Mouse (Mus musculus) liver, adult 2 months (tissue): Measurements from ENCODE around the gene Cap2. TPM values are rescaled to one million over a fixed set of nuclear protein-coding genes. Genes with fewer than 3 reads are reported as not detected.

ENCODE experiments used
- DNase-seq: peaks from one replicate; pipeline ENCODE4 v3.0.0-alpha.2; 2011; ENCODE audit warnings: low read depth, low spot score; ENCODE audit errors: extremely low read depth
- H3K27ac ChIP-seq: fragments of 200-500 bp; replicated peaks from 2 replicates; pipeline ENCODE4 v1.5.1; 2012; ENCODE audit warnings: low read depth, mild to moderate bottlenecking, control low read depth, inconsistent platforms, low read length; ENCODE audit not compliant: insufficient read depth
- H3K27me3 ChIP-seq: fragments of 200-500 bp; 2 replicates; pipeline ENCODE4 v1.6.1; 2012; ENCODE audit warnings: mild to moderate bottlenecking, moderate library complexity, low read length, inconsistent platforms; ENCODE audit not compliant: control insufficient read depth, insufficient read depth
- H3K36me3 ChIP-seq: fragments of 200-500 bp; 2 replicates; pipeline ENCODE4 v1.6.1; 2012; ENCODE audit warnings: low read length, inconsistent platforms; ENCODE audit not compliant: control insufficient read depth, insufficient read depth
- H3K4me1 ChIP-seq: fragments of 200-500 bp; 2 replicates; pipeline ENCODE4 v1.6.1; 2011; ENCODE audit warnings: low read length; ENCODE audit not compliant: control insufficient read depth, insufficient read depth
- H3K4me3 ChIP-seq: fragments of 200-500 bp; 2 replicates; pipeline ENCODE4 v1.5.1; 2011; ENCODE audit warnings: low read depth, mild to moderate bottlenecking, control low read depth, low read length, moderate library complexity; ENCODE audit not compliant: insufficient read depth
- H3K79me2 ChIP-seq: fragments of 200-500 bp; 2 replicates; pipeline ENCODE4 v1.6.1; 2012; ENCODE audit warnings: inconsistent platforms, mild to moderate bottlenecking, low read length, moderate library complexity; ENCODE audit not compliant: control insufficient read depth, insufficient read depth
- H3K9ac ChIP-seq: fragments of 200-500 bp; 2 replicates; pipeline ENCODE4 v1.6.1; 2012; ENCODE audit warnings: low read depth, mild to moderate bottlenecking, control low read depth, inconsistent platforms, low read length
- CTCF ChIP-seq: fragments of 200-500 bp; IDR thresholded peaks from 2 replicates; pipeline ENCODE4 v1.5.1; 2011; ENCODE audit warnings: low read depth, low read length, control low read depth
- POLR2A ChIP-seq: fragments of 200-500 bp; IDR thresholded peaks from 2 replicates; pipeline ENCODE4 v1.6.1; 2011; ENCODE audit warnings: low read length, control low read depth; ENCODE audit not compliant: insufficient read depth; ENCODE audit errors: extremely low read depth
- WGBS: fragments of 180-500 bp; shearing (Covaris S2); methylation state at CpG from one replicate; pipeline ENCODE4 v1.1.7; 2018; 5-methylcytosine and 5-hydroxymethylcytosine counted together
- polyA plus RNA-seq: library from polyadenylated mRNA; depleted of rRNA; stranded (reverse); fragments of >200 nt; gene quantifications from 2 replicates; pipeline ENCODE4 v1.2.3, GENCODE M21; 2012
- total RNA-seq: library from RNA; depleted of rRNA; stranded (reverse); fragments of >200 nt; gene quantifications from 2 replicates; pipeline ENCODE4 v1.2.3, GENCODE M21; 2014

The Cap2 gene
- total and polyA plus RNA-seq, 2 experiments, result 0.09 TPM; not detected in 1

- 84% methylated on average over 10 of the region's 10 CpGs for WGBS
- no peaks in the 10 kb centered on the region for H3K36me3 ChIP-seq
- no peak overlapping the region for H3K27ac ChIP-seq
- no peaks in the 10 kb centered on the region for H3K79me2 ChIP-seq
- H3K27me3 ChIP-seq, result no peaks in the 10 kb centered on the region
- H3K9ac ChIP-seq, result no peak overlapping the region
- no peak for TF ChIP-seq CTCF
- no peak for TF ChIP-seq POLR2A
- no peak for DNase-seq
- peaks cover 3% of the 10 kb centered on the region; the same call in 1 of the 2 replicates for H3K4me1 ChIP-seq
- no peak overlapping the region for H3K4me3 ChIP-seq
These were observed 126.2 kb downstream of the Cap2 start for GRCm38 (mm10) chr13:46627841-46628240.

GRCm38 (mm10) chr13:46629391-46629790 is 127.7 kb downstream of the Cap2 start:
- H3K36me3 ChIP-seq, result no peaks in the 10 kb centered on the region
- TF ChIP-seq CTCF, result no peak
- TF ChIP-seq POLR2A, result no peak
- H3K4me3 ChIP-seq, result no peak overlapping the region
- H3K27me3 ChIP-seq, result no peaks in the 10 kb centered on the region
- H3K4me1 ChIP-seq, result peaks cover 3% of the 10 kb centered on the region; the same call in 1 of the 2 replicates
- no peak overlapping the region for H3K27ac ChIP-seq
- no peaks in the 10 kb centered on the region for H3K79me2 ChIP-seq
- DNase-seq, result no peak
- H3K9ac ChIP-seq, result no peak overlapping the region
- WGBS, result 91% methylated on average over 6 of the region's 6 CpGs

GRCm38 (mm10) chr13:46632796-46633195 is 131.1 kb downstream of the Cap2 start:
- Histone ChIP-seq H3K9ac (no peak overlapping the region), H3K27me3 (no peaks in the 10 kb centered on the region)
- WGBS, result 18% methylated on average over 4 of the region's 4 CpGs

GRCm38 (mm10) chr13:46633320-46634132 is 131.9 kb downstream of the Cap2 start:
- no peak for DNase-seq
- no peaks in the 10 kb centered on the region for H3K36me3 ChIP-seq
- H3K27me3 ChIP-seq, result no peaks in the 10 kb centered on the region
- TF ChIP-seq CTCF (no peak), POLR2A (no peak)
- 82% methylated on average over 18 of the region's 18 CpGs for WGBS
- H3K9ac ChIP-seq, result no peak overlapping the region
- no peaks in the 10 kb centered on the region for H3K79me2 ChIP-seq
- no peak overlapping the region for H3K27ac ChIP-seq
- H3K4me1 ChIP-seq, result peaks cover 3% of the 10 kb centered on the region; the same call in 1 of the 2 replicates
- H3K4me3 ChIP-seq, result no peak overlapping the region

More at GRCm38 (mm10) chr13:46632796-46633195, 131.1 kb downstream of the Cap2 start:
- Histone ChIP-seq H3K4me1 (peaks cover 3% of the 10 kb centered on the region; the same call in 1 of the 2 replicates), H3K4me3 (no peak overlapping the region), H3K27ac (no peak overlapping the region), H3K79me2 (no peaks in the 10 kb centered on the region), H3K36me3 (no peaks in the 10 kb centered on the region)
- TF ChIP-seq POLR2A (no peak), CTCF (no peak)
- DNase-seq, result peak; percentile 28

GRCm38 (mm10) chr13:46634133-46634488 is 132.5 kb downstream of the Cap2 start:
- Histone ChIP-seq H3K4me1 (peaks cover 3% of the 10 kb centered on the region; the same call in 1 of the 2 replicates), H3K36me3 (no peaks in the 10 kb centered on the region), H3K27ac (no peak overlapping the region), H3K4me3 (no peak overlapping the region), H3K9ac (no peak overlapping the region), H3K79me2 (no peaks in the 10 kb centered on the region), H3K27me3 (no peaks in the 10 kb centered on the region)
- WGBS, result 78% methylated on average over 6 of the region's 6 CpGs
- TF ChIP-seq POLR2A (no peak), CTCF (no peak)
- no peak for DNase-seq
